In genomic region chr11:77624002-77624401, GRCm38 (mm10) we compare ENCODE assay signal across 8 mouse cellular contexts. TPM values are rescaled to one million over a fixed set of nuclear protein-coding genes. Genes with fewer than 3 reads are reported as not detected.
A peak's percentile ranks its signal among the peaks of the same experiment; 100 is the strongest.
DNase-seq lines count a peak whose midpoint lies in the region; ATAC-seq lines count a peak whose summit lies in the region.

No protein-coding gene starts in this region.

- no peak overlapping the region for H3K9ac ChIP-seq in liver, embryonic 12.5 days
- peak overlapping the region; percentile 33; the same call in 1 of the 2 replicates for H3K9ac ChIP-seq in stomach, embryonic 16.5 days (ENCODE audit: low read length)

- H3K4me1 ChIP-seq in megakaryocyte, embryonic 14.5 days: peaks cover 84% of the 10 kb centered on the region
- H3K4me1 ChIP-seq in liver, embryonic 12.5 days: peaks cover 60% of the 10 kb centered on the region
- peaks cover 7% of the 10 kb centered on the region; the same call in 1 of the 2 replicates for H3K4me1 ChIP-seq in stomach, embryonic 16.5 days (ENCODE audit: control insufficient read depth, insufficient read depth, low read length)

- no peaks in the 10 kb centered on the region for H3K36me3 ChIP-seq in megakaryocyte, embryonic 14.5 days (replicated peaks; ENCODE audit: low read length)
- no peaks in the 10 kb centered on the region for H3K36me3 ChIP-seq in liver, embryonic 12.5 days
- no peaks in the 10 kb centered on the region for H3K36me3 ChIP-seq in stomach, embryonic 16.5 days (ENCODE audit: control insufficient read depth, insufficient read depth, low read length)

- no peak overlapping the region for H3K27ac ChIP-seq in liver, embryonic 12.5 days
- peak overlapping the region; percentile 18; the same call in 1 of the 2 replicates for H3K27ac ChIP-seq in stomach, embryonic 16.5 days (ENCODE audit: low read length)

- peak; percentile 25; the same call in 1 of the 2 replicates for ATAC-seq in frontal cortex, adult (ENCODE audit: low TSS enrichment)
- ATAC-seq in megakaryocyte, adult 5-6 weeks (ENCODE audit: poor library complexity, severe bottlenecking): no peak
- no peak for ATAC-seq in liver, embryonic 12.5 days
- no peak for ATAC-seq in stomach, embryonic 16.5 days (ENCODE audit: insufficient read depth, low FRiP score)

- H3K4me3 ChIP-seq in megakaryocyte, embryonic 14.5 days (replicated peaks): peak overlapping the region; percentile 86
- H3K4me3 ChIP-seq in liver, embryonic 12.5 days: no peak overlapping the region
- H3K4me3 ChIP-seq in stomach, embryonic 16.5 days (replicated peaks; ENCODE audit: low read length): peak overlapping the region; percentile 36

- H3K4me2 ChIP-seq in liver, embryonic 12.5 days: peak overlapping the region; percentile 75
- H3K4me2 ChIP-seq in stomach, embryonic 16.5 days (ENCODE audit: low read depth, low read length): peak overlapping the region; percentile 66

- H3K27me3 ChIP-seq in megakaryocyte, embryonic 14.5 days (replicated peaks): no peaks in the 10 kb centered on the region
- H3K27me3 ChIP-seq in liver, embryonic 12.5 days (replicated peaks): peaks cover 10% of the 10 kb centered on the region; the same call in 1 of the 2 replicates
- H3K27me3 ChIP-seq in stomach, embryonic 16.5 days (ENCODE audit: control insufficient read depth, insufficient read depth, low read length): 0 out of 2 replicates have a peak, but pooled peaks cover 3% of the 10 kb centered on the region

- no peaks in the 10 kb centered on the region for H3K9me3 ChIP-seq in megakaryocyte, embryonic 14.5 days
- H3K9me3 ChIP-seq in liver, embryonic 12.5 days (replicated peaks): no peaks in the 10 kb centered on the region
- no peaks in the 10 kb centered on the region for H3K9me3 ChIP-seq in stomach, embryonic 16.5 days (replicated peaks; ENCODE audit: control insufficient read depth, low read length)

- 29% methylated on average over 5 of the region's 5 CpGs for WGBS in liver, embryonic 12.5 days (ENCODE audit: insufficient replicate concordance)
- WGBS in stomach, embryonic 16.5 days: 32% methylated on average over 5 of the region's 5 CpGs

- DNase-seq in frontal cortex, postnatal 36 days (ENCODE audit: low spot score in 2 of 2): no peak
- no peak for DNase-seq in T-cell, adult 2 months (ENCODE audit: low spot score)
- DNase-seq in layer of hippocampus, adult 8-10 months (ENCODE audit: low spot score in 2 of 2): no peak

RNA-seq across cellular contexts. Expression of gene Taok1, which starts 16.4 kb away (rescaled TPM):
- 1.2 and 2.3 TPM in 2 replicates for polyA plus RNA-seq in megakaryocyte, embryonic 14.5 days (2012; ENCODE audit: insufficient read depth, low replicate concordance)
- 40.5 and 41.9 TPM in 2 replicates for total RNA-seq in megakaryocyte, adult 5-6 weeks (2015)
- total RNA-seq in megakaryocyte, adult 5-6 weeks (2017): 48.4 and 57.0 TPM in 2 replicates
- 6.1 and 6.7 TPM in 2 replicates for polyA plus RNA-seq in liver, embryonic 12.5 days (2016; fragmentation: Nextera tagmentation; extraction: Ambion mirVana)
- polyA plus RNA-seq in stomach, embryonic 16.5 days (2015; fragmentation: Nextera tagmentation; extraction: Ambion mirVana): 11.5 and 12.1 TPM in 2 replicates
- 100 to 1,000 TPM in 2 of 4 experiments, 10 to 100 TPM in 2; 99.9 to 115 (median 107) TPM for total RNA-seq in layer of hippocampus, adult 8-10 months (2022)
